Mouse (Mus musculus): ENCODE results near the gene Tcf20.

DNA sequence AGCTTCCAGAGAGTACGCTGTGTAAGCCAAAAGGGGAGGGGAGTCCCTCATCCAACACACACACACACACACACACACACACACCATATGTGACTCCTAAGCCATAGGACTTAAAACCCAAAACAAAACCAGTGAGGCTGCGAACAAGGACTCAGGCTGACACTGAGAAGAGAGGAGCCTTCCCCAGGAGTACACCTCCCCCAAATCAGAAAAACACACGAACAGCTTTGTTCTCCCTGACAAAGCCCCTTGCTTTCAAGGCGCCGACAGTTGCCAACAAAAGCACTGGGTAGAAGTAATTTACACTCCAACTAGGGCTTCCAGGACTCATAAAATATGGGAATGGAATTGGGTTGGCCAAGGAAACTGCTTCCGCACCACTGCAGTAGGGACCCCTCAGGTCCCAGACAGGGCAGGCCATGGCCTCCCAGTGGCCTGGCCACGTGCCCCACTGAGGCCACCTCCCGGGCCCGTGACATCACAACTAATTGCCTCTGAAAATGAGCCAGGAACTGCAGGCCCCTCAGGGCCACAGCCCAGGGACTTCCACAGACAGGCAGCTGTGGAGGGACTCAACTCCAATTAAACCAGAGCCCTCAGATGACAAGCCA, 4.2 kb downstream of the Tcf20 start:
- TF ChIP-seq POLR2A (IDR thresholded peaks at IDR 0.05; ENCODE audit: low read depth, low read length) (no peak), CTCF (IDR thresholded peaks at IDR 0.05; ENCODE audit: extremely low read depth, insufficient read length, insufficient replicate concordance, low read depth, low read length) (no peak)

Data from small intestine, adult 2 months (tissue).